Mouse (Mus musculus) naive thymus-derived CD4-positive, alpha-beta T cell, adult 5 months (primary cell): Measurements from ENCODE around the gene Apcs. TPM values are rescaled to one million over a fixed set of nuclear protein-coding genes. Genes with fewer than 3 reads are reported as not detected.

ENCODE experiments used
- polyA plus RNA-seq: library from polyadenylated mRNA; unstranded; fragments of 100-300 nt; shearing (Covaris generic); gene quantifications from one replicate; pipeline ENCODE4 v1.2.1, GENCODE M21; 2017

Gene Apcs
- polyA plus RNA-seq = not detected

GRCm38 (mm10) chr1:172894777-172895357 is at the start of gene Apcs:
Gene Apcs (minus strand): TSS chr1:172895041.

Other genes starting within 250 kb of the Apcs start
- not detected for gene Crp, start 197.0 kb downstream of the Apcs start, polyA plus RNA-seq
- gene Olfr16, start 55.4 kb upstream of the Apcs start, polyA plus RNA-seq = not detected
- not detected for gene Olfr1408, start 242.3 kb upstream of the Apcs start, polyA plus RNA-seq